Mouse (Mus musculus) liver, embryonic 13.5 days (tissue): ENCODE data around the gene Slc13a3. TPM values are rescaled to one million over a fixed set of nuclear protein-coding genes. Genes with fewer than 3 reads are reported as not detected.

Experiments
- ATAC-seq: fragments of 200-750 bp; cut with Nextera tagmentation; 2 replicates; pipeline ENCODE4 v1.8.0; 2017; ENCODE audit warnings: low read depth, mild to moderate bottlenecking, moderate number of reproducible peaks, moderate library complexity
- DNase-seq: peaks from one replicate; pipeline ENCODE4 v3.0.0; 2022
- H3K27ac ChIP-seq: fragments of 300-500 bp; sonication (generic); 2 replicates; pipeline ENCODE4 v1.5.1; 2015; ENCODE audit warnings: moderate library complexity, mild to moderate bottlenecking, inconsistent platforms
- H3K27me3 ChIP-seq: fragments of 300-500 bp; sonication (generic); 2 replicates; pipeline ENCODE4 v1.6.1; 2015; ENCODE audit warnings: mild to moderate bottlenecking, inconsistent platforms
- H3K36me3 ChIP-seq: fragments of 300-500 bp; sonication (generic); 2 replicates; pipeline ENCODE4 v1.6.1; 2015; ENCODE audit warnings: mild to moderate bottlenecking, inconsistent platforms
- H3K4me1 ChIP-seq: fragments of 300-500 bp; sonication (generic); replicated peaks from 2 replicates; pipeline ENCODE4 v1.6.1; 2015; ENCODE audit warnings: inconsistent platforms
- H3K4me2 ChIP-seq: fragments of 300-500 bp; sonication (generic); 2 replicates; pipeline ENCODE4 v1.6.1; 2015; ENCODE audit warnings: inconsistent platforms, mild to moderate bottlenecking, moderate library complexity
- H3K4me3 ChIP-seq: fragments of 300-500 bp; sonication (generic); replicated peaks from 2 replicates; pipeline ENCODE4 v1.5.1; 2015; ENCODE audit warnings: mild to moderate bottlenecking, inconsistent platforms
- H3K9ac ChIP-seq: fragments of 300-500 bp; sonication (generic); 2 replicates; pipeline ENCODE4 v1.6.1; 2015; ENCODE audit warnings: mild to moderate bottlenecking, inconsistent platforms
- H3K9me3 ChIP-seq: fragments of 300-500 bp; sonication (generic); replicated peaks from 2 replicates; pipeline ENCODE4 v1.6.1; 2016; ENCODE audit warnings: inconsistent platforms
- WGBS: fragments of 180-500 bp; shearing (Covaris S2); methylation state at CpG from one replicate; pipeline ENCODE4 v1.1.7; 2015; ENCODE audit not compliant: insufficient replicate concordance; 5-methylcytosine and 5-hydroxymethylcytosine counted together
- polyA plus RNA-seq: library from polyadenylated mRNA; unstranded; fragments of >200 nt; fragmentation: Nextera tagmentation; extraction: Ambion mirVana; gene quantifications from 2 replicates; pipeline ENCODE4 v1.2.1, GENCODE M21; 2015

Slc13a3 gene
- polyA plus RNA-seq, 1 experiment from 2014 or later: 4.4 TPM

GRCm38 (mm10) chr2:165475412-165475811 lies 2.4 kb upstream of the Slc13a3 start:
- H3K27me3 ChIP-seq: peaks cover 35% of the 10 kb centered on the region
- H3K9me3 ChIP-seq: no peaks in the 10 kb centered on the region
- 63% methylated on average over 7 of the region's 7 CpGs for WGBS
- no peak for DNase-seq
- H3K27ac ChIP-seq: no peak overlapping the region
- H3K9ac ChIP-seq: no peak overlapping the region
- H3K36me3 ChIP-seq: no peaks in the 10 kb centered on the region
- ATAC-seq: no peak
- H3K4me1 ChIP-seq: peaks cover 5% of the 10 kb centered on the region; the same call in 1 of the 2 replicates
- H3K4me3 ChIP-seq: no peak overlapping the region
- no peak overlapping the region for H3K4me2 ChIP-seq

GRCm38 (mm10) chr2:165471943-165472342 lies 1.1 kb downstream of the Slc13a3 start:
- Histone ChIP-seq H3K9me3 (no peaks in the 10 kb centered on the region), H3K4me3 (no peak overlapping the region), H3K9ac (no peak overlapping the region), H3K4me1 (peaks cover 9% of the 10 kb centered on the region), H3K27me3 (peaks cover 35% of the 10 kb centered on the region), H3K4me2 (peak overlapping the region; percentile 42), H3K27ac (no peak overlapping the region), H3K36me3 (no peaks in the 10 kb centered on the region)
- 62% methylated on average over 11 of the region's 11 CpGs for WGBS
- no peak for ATAC-seq
- no peak for DNase-seq

GRCm38 (mm10) chr2:165470167-165470566 lies 2.9 kb downstream of the Slc13a3 start:
- Histone ChIP-seq H3K27me3 (peaks cover 35% of the 10 kb centered on the region), H3K9me3 (no peaks in the 10 kb centered on the region), H3K4me1 (peaks cover 9% of the 10 kb centered on the region), H3K4me3 (no peak overlapping the region), H3K4me2 (no peak overlapping the region), H3K27ac (no peak overlapping the region), H3K9ac (no peak overlapping the region), H3K36me3 (no peaks in the 10 kb centered on the region)
- DNase-seq: no peak
- 11% methylated on average over 5 of the region's 5 CpGs for WGBS
- no peak for ATAC-seq

- peaks cover 9% of the 10 kb centered on the region; the same call in 1 of the 2 replicates for H3K4me1 ChIP-seq
- no peak overlapping the region for H3K4me3 ChIP-seq
- no peaks in the 10 kb centered on the region for H3K36me3 ChIP-seq
- WGBS: 55% methylated on average over 15 of the region's 15 CpGs
- no peak overlapping the region for H3K9ac ChIP-seq
- H3K27me3 ChIP-seq: peaks cover 22% of the 10 kb centered on the region
- no peak overlapping the region for H3K4me2 ChIP-seq
- DNase-seq (no peak), ATAC-seq (peak; percentile 49)
- no peak overlapping the region for H3K27ac ChIP-seq
- H3K9me3 ChIP-seq: no peaks in the 10 kb centered on the region
Measured at GRCm38 (mm10) chr2:165467824-165468452, 5.1 kb downstream of the Slc13a3 start.

GRCm38 (mm10) chr2:165459663-165460062 lies 13.4 kb downstream of the Slc13a3 start:
- peaks cover 7% of the 10 kb centered on the region; the same call in 1 of the 2 replicates for H3K4me1 ChIP-seq
- ATAC-seq (no peak), DNase-seq (no peak)
- no peak overlapping the region for H3K4me2 ChIP-seq
- H3K36me3 ChIP-seq: no peaks in the 10 kb centered on the region
- no peaks in the 10 kb centered on the region for H3K9me3 ChIP-seq
- no peak overlapping the region for H3K9ac ChIP-seq
- H3K27ac ChIP-seq: no peak overlapping the region
- 32% methylated on average over 7 of the region's 7 CpGs for WGBS
- H3K27me3 ChIP-seq: no peaks in the 10 kb centered on the region
- no peak overlapping the region for H3K4me3 ChIP-seq

GRCm38 (mm10) chr2:165458189-165458588 lies 14.8 kb downstream of the Slc13a3 start:
- Histone ChIP-seq H3K27me3 (no peaks in the 10 kb centered on the region), H3K9ac (no peak overlapping the region), H3K4me1 (peaks cover 7% of the 10 kb centered on the region; the same call in 1 of the 2 replicates), H3K4me2 (no peak overlapping the region), H3K27ac (no peak overlapping the region), H3K36me3 (no peaks in the 10 kb centered on the region), H3K9me3 (no peaks in the 10 kb centered on the region), H3K4me3 (no peak overlapping the region)
- 39% methylated on average over 5 of the region's 5 CpGs for WGBS
- ATAC-seq: no peak
- no peak for DNase-seq

- no peak overlapping the region for H3K4me3 ChIP-seq
- no peaks in the 10 kb centered on the region for H3K36me3 ChIP-seq
- peaks cover 7% of the 10 kb centered on the region; the same call in 1 of the 2 replicates for H3K4me1 ChIP-seq
- H3K27me3 ChIP-seq: no peaks in the 10 kb centered on the region
- H3K27ac ChIP-seq: no peak overlapping the region
- no peak overlapping the region for H3K4me2 ChIP-seq
- no peak overlapping the region for H3K9ac ChIP-seq
- no peak for ATAC-seq
- H3K9me3 ChIP-seq: no peaks in the 10 kb centered on the region
- WGBS: 38% methylated on average over 2 of the region's 2 CpGs
- DNase-seq: no peak
Measured at GRCm38 (mm10) chr2:165456710-165457109, 16.3 kb downstream of the Slc13a3 start.

GRCm38 (mm10) chr2:165452730-165453693 lies 20.0 kb downstream of the Slc13a3 start:
- no peak for ATAC-seq

GRCm38 (mm10) chr2:165448475-165448874 lies 24.6 kb downstream of the Slc13a3 start:
- Histone ChIP-seq H3K36me3 (no peaks in the 10 kb centered on the region), H3K27me3 (no peaks in the 10 kb centered on the region), H3K27ac (no peak overlapping the region), H3K4me2 (no peak overlapping the region), H3K4me1 (0 out of 2 replicates have a peak, but pooled peaks cover 5% of the 10 kb centered on the region), H3K4me3 (no peak overlapping the region), H3K9me3 (no peaks in the 10 kb centered on the region), H3K9ac (no peak overlapping the region)
- DNase-seq (no peak), ATAC-seq (no peak)
- WGBS: 54% methylated on average over 9 of the region's 9 CpGs

More at GRCm38 (mm10) chr2:165452730-165453693, 20.0 kb downstream of the Slc13a3 start:
- Histone ChIP-seq H3K27ac (no peak overlapping the region), H3K9me3 (no peaks in the 10 kb centered on the region), H3K4me1 (no peaks in the 10 kb centered on the region), H3K4me2 (no peak overlapping the region), H3K36me3 (no peaks in the 10 kb centered on the region), H3K4me3 (no peak overlapping the region), H3K9ac (no peak overlapping the region), H3K27me3 (no peaks in the 10 kb centered on the region)
- DNase-seq: no peak
- WGBS: 47% methylated on average over 12 of the region's 12 CpGs

GRCm38 (mm10) chr2:165444861-165445260 lies 28.2 kb downstream of the Slc13a3 start:
- Histone ChIP-seq H3K4me1 (peaks cover 22% of the 10 kb centered on the region), H3K27me3 (no peaks in the 10 kb centered on the region), H3K4me3 (no peak overlapping the region), H3K9ac (no peak overlapping the region), H3K9me3 (no peaks in the 10 kb centered on the region), H3K4me2 (no peak overlapping the region), H3K36me3 (no peaks in the 10 kb centered on the region), H3K27ac (no peak overlapping the region)
- no peak for DNase-seq
- no peak for ATAC-seq
- WGBS: 40% methylated on average over 3 of the region's 3 CpGs

- H3K36me3 ChIP-seq: no peaks in the 10 kb centered on the region
- no peak overlapping the region for H3K9ac ChIP-seq
- H3K4me2 ChIP-seq: no peak overlapping the region
- no peak overlapping the region for H3K27ac ChIP-seq
- no peaks in the 10 kb centered on the region for H3K9me3 ChIP-seq
- DNase-seq (no peak), ATAC-seq (no peak)
- H3K4me3 ChIP-seq: no peak overlapping the region
- H3K4me1 ChIP-seq: peaks cover 29% of the 10 kb centered on the region
- 64% methylated on average over 10 of the region's 10 CpGs for WGBS
- H3K27me3 ChIP-seq: no peaks in the 10 kb centered on the region
Measured at GRCm38 (mm10) chr2:165442981-165443380, 30.0 kb downstream of the Slc13a3 start.
